Mouse (Mus musculus) MEL (cell line): ENCODE measurements at regions not wholly inside any gene's neighbourhood (a gene's known extent, or its start where the extent isn't known, plus 50 kb on each side); places are given as distances from the start of the nearest gene placed in this dataset.

Source experiments
- DNase-seq: peaks from one replicate; pipeline ENCODE4 v3.0.0; 2011; ENCODE audit warnings: low read depth, low spot score
- H3K27ac ChIP-seq: 2 replicates; pipeline ENCODE4 v1.5.1; 2012; ENCODE audit warnings: low read depth, mild to moderate bottlenecking, control low read depth, low read length, moderate library complexity; ENCODE audit not compliant: control insufficient read depth
- H3K27me3 ChIP-seq, 2 experiments: fragments of 150-350 bp in 1 of 2; sonication (generic) in 1 of 2; 2 replicates each; pipeline ENCODE4 v1.6.1; 2012; ENCODE audit warnings: low read length in 2 of 2, mild to moderate bottlenecking in 2 of 2, improper control_type of control experiment in 1 of 2, moderate library complexity in 1 of 2; ENCODE audit not compliant: insufficient read depth in 2 of 2, control insufficient read depth in 1 of 2
- H3K36me3 ChIP-seq, 2 experiments: 2 replicates each; pipeline ENCODE4 v1.6.1; 2012 to 2014; ENCODE audit warnings: low read length in 2 of 2, improper control_type of control experiment in 1 of 2, inconsistent platforms in 1 of 2, mild to moderate bottlenecking in 1 of 2; ENCODE audit not compliant: insufficient read depth in 2 of 2, control insufficient read depth in 1 of 2
- H3K4me1 ChIP-seq, 2 experiments: fragments of 150-350 bp in 1 of 2; sonication (generic) in 1 of 2; 2 replicates each; pipeline ENCODE4 v1.6.1; 2012; ENCODE audit warnings: low read length in 2 of 2, improper control_type of control experiment in 1 of 2, mild to moderate bottlenecking in 1 of 2; ENCODE audit not compliant: insufficient read depth in 2 of 2, control insufficient read depth in 1 of 2
- H3K4me3 ChIP-seq, 2 experiments: fragments of 150-350 bp in 1 of 2; sonication (generic) in 1 of 2; 2 replicates each; pipeline ENCODE4 v1.5.1; 2012; ENCODE audit warnings: low read depth in 2 of 2, low read length in 2 of 2, mild to moderate bottlenecking in 2 of 2, moderate library complexity in 2 of 2, control low read depth in 1 of 2, improper control_type of control experiment in 1 of 2; ENCODE audit not compliant: control insufficient read depth in 1 of 2, insufficient read depth in 1 of 2
- H3K79me2 ChIP-seq: 2 replicates; pipeline ENCODE4 v1.6.1; 2012; ENCODE audit warnings: mild to moderate bottlenecking, low read length, moderate library complexity; ENCODE audit not compliant: control insufficient read depth, poor library complexity, insufficient read depth
- H3K9ac ChIP-seq: 2 replicates; pipeline ENCODE4 v1.6.1; 2012; ENCODE audit warnings: low read depth, mild to moderate bottlenecking, control low read depth, low read length, moderate library complexity; ENCODE audit not compliant: control insufficient read depth, poor library complexity, severe bottlenecking
- H3K9me3 ChIP-seq: fragments of 150-350 bp; sonication (generic); replicated peaks from 2 replicates; pipeline ENCODE4 v1.6.1; 2012; ENCODE audit warnings: mild to moderate bottlenecking, low read length, improper control_type of control experiment, moderate library complexity; ENCODE audit not compliant: insufficient read depth
- BHLHE40 ChIP-seq: IDR thresholded peaks from 2 replicates; pipeline ENCODE4 v1.6.1; 2012; ENCODE audit warnings: low read depth, mild to moderate bottlenecking, inconsistent platforms, low read length, improper control_type of control experiment, borderline replicate concordance
- CHD1 ChIP-seq: IDR thresholded peaks from 2 replicates; pipeline ENCODE4 v1.6.1; 2012; ENCODE audit warnings: low read depth, mild to moderate bottlenecking, inconsistent platforms, low read length, improper control_type of control experiment
- CHD2 ChIP-seq: IDR thresholded peaks from 2 replicates; pipeline ENCODE4 v1.6.1; 2011; ENCODE audit warnings: low read length, improper control_type of control experiment
- E2F4 ChIP-seq: IDR thresholded peaks from 2 replicates; pipeline ENCODE4 v1.6.1; 2011; ENCODE audit warnings: low read depth, low read length, improper control_type of control experiment, borderline replicate concordance
- EP300 ChIP-seq, 2 experiments: IDR thresholded peaks; 2 replicates each; pipeline ENCODE4 v1.6.1; 2011; ENCODE audit warnings: improper control_type of control experiment in 2 of 2, low read length in 2 of 2, low read depth in 1 of 2, mild to moderate bottlenecking in 1 of 2
- GABPA ChIP-seq: IDR thresholded peaks from 2 replicates; pipeline ENCODE4 v1.6.1; 2012; ENCODE audit warnings: low read depth, mild to moderate bottlenecking, inconsistent platforms, low read length, improper control_type of control experiment, moderate library complexity
- HCFC1 ChIP-seq: IDR thresholded peaks from 2 replicates; pipeline ENCODE4 v1.6.1; 2012; ENCODE audit warnings: low read depth, mild to moderate bottlenecking, inconsistent platforms, low read length, improper control_type of control experiment, moderate library complexity
- KAT2A ChIP-seq: conservative IDR thresholded peaks from 2 replicates; pipeline ENCODE4 v1.6.1; 2012; ENCODE audit warnings: low read depth, low read length, improper control_type of control experiment, inconsistent platforms
- MAFK ChIP-seq: IDR thresholded peaks from 2 replicates; pipeline ENCODE4 v1.6.1; 2011; ENCODE audit warnings: low read depth, mild to moderate bottlenecking, low read length, improper control_type of control experiment, borderline replicate concordance
- MAX ChIP-seq: IDR thresholded peaks from 2 replicates; pipeline ENCODE4 v1.6.1; 2011; ENCODE audit warnings: low read length, improper control_type of control experiment
- MEF2A ChIP-seq: IDR thresholded peaks from 2 replicates; pipeline ENCODE4 v1.6.1; 2014; ENCODE audit warnings: low read depth, mild to moderate bottlenecking, inconsistent platforms, low read length, improper control_type of control experiment; ENCODE audit not compliant: poor library complexity, insufficient replicate concordance, severe bottlenecking; ENCODE audit errors: extremely low read depth
- MYB ChIP-seq: IDR thresholded peaks from 2 replicates; pipeline ENCODE4 v1.6.1; 2011; ENCODE audit warnings: mild to moderate bottlenecking, low read depth, low read length, improper control_type of control experiment
- NRF1 ChIP-seq: IDR thresholded peaks from 2 replicates; pipeline ENCODE4 v1.6.1; 2014; ENCODE audit warnings: low read depth, mild to moderate bottlenecking, inconsistent platforms, low read length, improper control_type of control experiment, moderate library complexity; ENCODE audit not compliant: poor library complexity, insufficient read depth, severe bottlenecking
- POLR2A ChIP-seq, 2 experiments: IDR thresholded peaks; 2 replicates each; pipeline ENCODE4 v1.6.1; 2011 to 2012; ENCODE audit warnings: low read length in 2 of 2, mild to moderate bottlenecking in 2 of 2, control low read depth in 1 of 2, improper control_type of control experiment in 1 of 2, low read depth in 1 of 2, moderate library complexity in 1 of 2; ENCODE audit not compliant: control insufficient read depth in 1 of 2, insufficient read depth in 1 of 2, poor library complexity in 1 of 2
- RAD21 ChIP-seq: IDR thresholded peaks from 2 replicates; pipeline ENCODE4 v1.6.1; 2011; ENCODE audit warnings: mild to moderate bottlenecking, low read depth, low read length, improper control_type of control experiment
- RCOR1 ChIP-seq: IDR thresholded peaks from 2 replicates; pipeline ENCODE4 v1.6.1; 2012; ENCODE audit warnings: low read depth, mild to moderate bottlenecking, inconsistent platforms, low read length, improper control_type of control experiment
- SMC3 ChIP-seq: IDR thresholded peaks from 2 replicates; pipeline ENCODE4 v1.6.1; 2011; ENCODE audit warnings: low read depth, low read length, improper control_type of control experiment
- TAL1 ChIP-seq: IDR thresholded peaks from 2 replicates; pipeline ENCODE4 v1.6.1; 2012; ENCODE audit warnings: mild to moderate bottlenecking, inconsistent platforms, low read length, moderate library complexity, mixed read lengths
- TBP ChIP-seq: IDR thresholded peaks from 2 replicates; pipeline ENCODE4 v1.8.0; 2011; ENCODE audit warnings: low read depth, low read length, improper control_type of control experiment
- TCF12 ChIP-seq: IDR thresholded peaks from 2 replicates; pipeline ENCODE4 v1.6.1; 2014; ENCODE audit warnings: low read depth, mild to moderate bottlenecking, inconsistent platforms, low read length, improper control_type of control experiment, moderate library complexity
- ZKSCAN1 ChIP-seq: IDR thresholded peaks from 2 replicates; pipeline ENCODE4 v1.6.1; 2012; ENCODE audit warnings: low read depth, mild to moderate bottlenecking, inconsistent platforms, low read length, improper control_type of control experiment, moderate library complexity

DNA sequence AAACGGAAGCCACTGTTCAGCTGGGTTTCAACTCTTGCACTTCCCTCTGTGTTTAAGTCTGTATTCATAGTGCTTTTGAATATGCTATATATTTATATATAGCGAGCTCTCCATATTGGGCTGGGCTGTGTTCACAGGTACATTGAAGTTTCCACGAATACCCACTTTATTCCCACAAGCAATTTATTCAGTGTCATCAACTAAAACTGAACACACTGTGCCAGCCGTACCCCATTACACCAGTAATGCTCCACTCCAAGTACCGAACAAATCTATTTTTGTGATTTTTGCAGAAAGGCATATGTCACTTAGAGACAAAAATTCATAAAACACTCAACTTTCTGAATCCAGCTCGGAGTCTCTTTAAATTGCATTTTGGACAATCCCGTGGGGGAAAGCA lies 1048.5 kb downstream of the Sorcs1 start:
- no peak overlapping the region for H3K9ac ChIP-seq
- no peak overlapping the region for H3K4me3 ChIP-seq
- no peaks in the 10 kb centered on the region for H3K79me2 ChIP-seq
- DNase-seq, result no peak
- H3K27me3 ChIP-seq, result no peaks in the 10 kb centered on the region
- H3K4me1 ChIP-seq, result no peaks in the 10 kb centered on the region
- no peak for TF ChIP-seq MAFK
- TF ChIP-seq NRF1, result no peak
- TF ChIP-seq GABPA, result no peak
- no peak for TF ChIP-seq TBP
- TF ChIP-seq MEF2A, result no peak
- no peak for TF ChIP-seq TCF12
- no peak for TF ChIP-seq POLR2A (IDR thresholded peaks at IDR 0.05; ENCODE audit: control insufficient read depth in 1 of 2, insufficient read depth in 1 of 2, low read depth in 1 of 2, low read length in 2 of 2, poor library complexity in 1 of 2)
- no peak for TF ChIP-seq KAT2A
- TF ChIP-seq CHD2, result no peak
- no peak for TF ChIP-seq BHLHE40
- no peak for TF ChIP-seq E2F4
- TF ChIP-seq RAD21, result no peak
- no peak for TF ChIP-seq SMC3
- no peak for TF ChIP-seq EP300 (IDR thresholded peaks at IDR 0.05; ENCODE audit: low read depth in 1 of 2, low read length in 2 of 2)
- TF ChIP-seq MYB, result no peak
- TF ChIP-seq RCOR1, result no peak
- TF ChIP-seq MAX, result no peak
- TF ChIP-seq ZKSCAN1, result no peak
- no peak for TF ChIP-seq TAL1
- H3K36me3 ChIP-seq, result no peaks in the 10 kb centered on the region
- no peaks in the 10 kb centered on the region for H3K9me3 ChIP-seq
- no peak overlapping the region for H3K27ac ChIP-seq

DNA sequence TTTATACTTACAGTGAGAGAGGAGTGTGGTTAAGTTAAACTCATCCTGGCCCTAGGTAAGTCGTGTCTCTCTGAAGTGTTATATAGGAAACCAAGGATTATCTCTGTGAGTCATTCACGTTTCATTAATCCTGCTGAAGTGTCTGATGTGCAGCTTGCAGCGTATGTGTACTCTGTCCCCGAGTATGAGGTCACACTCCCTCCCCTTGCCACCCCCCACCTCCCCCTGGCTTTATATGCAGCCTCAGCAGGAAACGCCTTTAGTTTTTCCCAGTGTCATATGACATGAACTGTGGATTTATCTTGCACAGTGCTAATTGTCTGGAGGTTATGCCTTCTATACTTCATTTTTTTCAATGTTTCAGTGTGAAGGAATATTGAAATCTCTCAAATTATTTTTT lies 1058.5 kb downstream of the Sorcs1 start:
- no peak for DNase-seq
- TF ChIP-seq BHLHE40 (no peak), CHD1 (no peak), RAD21 (no peak), TBP (no peak), HCFC1 (no peak), KAT2A (no peak), POLR2A (IDR thresholded peaks at IDR 0.05; ENCODE audit: control insufficient read depth in 1 of 2, insufficient read depth in 1 of 2, low read depth in 1 of 2, low read length in 2 of 2, poor library complexity in 1 of 2) (no peak)
- Histone ChIP-seq H3K27me3 (no peaks in the 10 kb centered on the region), H3K4me1 (no peaks in the 10 kb centered on the region), H3K9me3 (no peaks in the 10 kb centered on the region; the same call in 1 of the 2 replicates), H3K36me3 (no peaks in the 10 kb centered on the region), H3K27ac (no peak overlapping the region), H3K4me3 (no peak overlapping the region), H3K9ac (no peak overlapping the region), H3K79me2 (no peaks in the 10 kb centered on the region)
